Mouse (Mus musculus) T-helper 17 cell (primary cell): ENCODE measurements around the gene Fgfr3.

Source experiments
- in situ Hi-C, 2 experiments: fragments of 300-600 bp; cut with MboI, MseI; formaldehyde crosslinking; loops; 1 replicate in 1 of 2; 2 replicates in 1 of 2; pipeline ENCODE4 v1.15.1; 2025; ENCODE audit warnings: high pct_unique_total_duplicates in 2 of 2

Fgfr3 gene

DNA sequence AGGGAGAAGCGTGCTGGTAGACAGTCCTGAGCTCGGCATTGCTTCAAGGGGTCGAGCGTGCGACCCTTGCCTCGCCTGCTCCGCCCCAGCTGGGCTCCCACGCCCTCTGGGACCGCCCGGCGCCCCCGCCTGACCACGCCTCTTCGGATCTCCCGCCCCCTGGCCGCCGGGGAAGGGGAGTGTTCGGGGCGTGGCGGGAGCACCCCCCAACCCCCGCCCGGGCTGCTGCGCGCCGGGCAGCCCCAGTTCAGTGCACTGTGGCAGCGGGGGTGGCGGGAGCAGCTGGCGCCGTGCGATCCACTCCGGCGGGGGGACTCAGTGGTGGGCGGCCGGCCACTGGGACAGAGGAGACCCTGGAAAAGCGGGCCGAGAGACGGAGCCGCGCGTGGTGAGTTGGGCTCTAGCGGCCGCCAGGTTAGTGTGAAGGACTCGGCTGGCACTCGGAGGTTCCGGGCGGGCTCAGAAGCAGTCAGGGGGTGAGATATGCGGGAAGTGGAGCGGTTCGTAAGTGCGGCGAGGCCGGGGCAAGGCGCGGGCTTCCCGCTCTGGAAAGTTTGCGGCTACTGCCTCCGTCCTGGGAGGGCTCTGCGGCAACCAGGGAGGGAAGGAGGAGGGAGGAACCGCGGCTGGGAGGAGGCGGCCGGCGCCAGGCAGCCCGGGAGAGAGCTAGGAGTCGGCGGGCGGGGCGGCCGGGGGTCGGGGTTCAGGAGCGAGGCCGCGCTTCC lies at the start of gene Fgfr3:
Gene Fgfr3 (plus strand): TSS at position 134 of the 725 bp plus-strand sequence.
- in situ Hi-C loops = no loop called here

DNA sequence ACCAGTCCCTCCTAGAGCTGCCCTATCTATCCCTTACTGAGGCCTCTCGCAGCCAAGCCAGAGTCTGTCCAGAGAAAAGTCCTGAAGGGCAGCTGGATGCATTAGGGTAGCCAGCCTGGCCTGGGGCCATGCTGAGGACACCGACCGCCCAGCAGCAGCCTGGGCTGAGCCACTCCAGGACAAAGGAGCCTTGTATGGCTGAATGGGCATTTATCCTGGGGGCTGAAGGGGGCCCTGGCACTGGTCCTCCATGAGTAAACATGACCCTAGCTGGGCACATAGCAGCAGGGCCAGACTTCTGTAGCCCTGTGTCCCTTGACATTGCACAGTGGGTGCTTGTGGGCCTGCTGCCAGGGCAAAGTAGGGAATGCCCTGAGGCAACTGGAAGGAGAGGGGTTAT lies 47.0 kb upstream of the Fgfr3 start:
- in situ Hi-C loops = loop anchor here in 1 of 2 experiments (25.0 kb wide), 1 partner anchor 1537 kb away; the partner anchor contains the start of gene Fosl2

DNA sequence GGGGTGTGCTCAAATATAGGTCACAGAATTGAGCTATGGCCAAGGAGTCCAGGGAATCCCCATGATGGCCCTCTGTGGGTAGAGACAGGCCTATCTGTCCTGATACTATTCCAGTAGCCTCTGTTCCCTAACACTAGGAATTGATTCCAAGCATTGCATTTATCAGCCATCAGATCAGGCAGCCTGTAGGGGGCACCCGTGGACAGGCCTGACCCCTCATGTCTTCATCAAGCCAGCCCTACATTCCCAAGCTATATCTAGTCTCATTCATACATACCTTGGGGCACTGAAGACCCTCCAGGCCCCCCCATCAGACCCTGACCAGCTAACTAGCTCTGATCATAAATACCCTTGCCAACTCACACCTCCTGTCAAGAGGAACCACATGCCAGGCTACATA lies 45.5 kb upstream of the Fgfr3 start:
- in situ Hi-C loops = no loop called here

DNA sequence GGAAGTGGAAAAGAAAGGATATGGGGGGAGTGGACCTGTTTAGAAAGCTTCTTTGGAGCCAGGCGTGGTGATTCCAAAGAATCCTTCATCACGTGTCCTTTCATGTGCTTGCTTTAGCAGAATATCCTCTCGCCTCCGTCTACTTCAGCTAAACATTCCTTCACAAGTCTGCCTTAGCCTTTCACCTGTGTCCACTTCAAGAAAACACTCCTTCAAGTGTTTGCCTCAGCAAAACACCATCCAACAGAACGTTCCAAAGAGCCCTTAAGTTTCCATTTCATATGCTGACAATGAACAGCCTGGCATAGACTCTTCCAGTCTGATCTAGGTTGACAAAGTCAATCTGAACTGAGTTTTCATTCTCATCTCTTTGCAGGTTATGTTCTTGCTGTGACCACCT lies 43.2 kb upstream of the Fgfr3 start:
- in situ Hi-C loops = no loop called here

DNA sequence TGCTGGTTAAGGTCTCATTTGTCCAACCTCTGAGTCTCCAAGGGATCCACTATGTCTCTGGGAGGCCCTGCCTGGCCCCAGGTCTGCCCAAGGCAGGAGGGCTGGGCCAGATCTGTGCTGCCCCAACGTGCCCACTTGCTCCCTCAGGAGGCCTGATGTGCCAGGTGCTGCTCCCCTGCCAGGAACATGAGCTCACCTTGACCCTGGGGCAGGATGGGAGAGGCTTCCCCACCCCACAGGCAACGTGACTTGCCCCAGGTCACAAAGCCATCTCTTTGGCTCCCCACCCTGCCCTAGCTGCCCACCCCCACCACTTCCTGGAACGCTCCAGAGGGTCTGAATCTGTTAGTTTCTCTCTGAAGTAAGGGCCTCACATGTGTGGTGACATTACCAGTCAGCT lies 40.4 kb upstream of the Fgfr3 start:
- in situ Hi-C loops = no loop called here

DNA sequence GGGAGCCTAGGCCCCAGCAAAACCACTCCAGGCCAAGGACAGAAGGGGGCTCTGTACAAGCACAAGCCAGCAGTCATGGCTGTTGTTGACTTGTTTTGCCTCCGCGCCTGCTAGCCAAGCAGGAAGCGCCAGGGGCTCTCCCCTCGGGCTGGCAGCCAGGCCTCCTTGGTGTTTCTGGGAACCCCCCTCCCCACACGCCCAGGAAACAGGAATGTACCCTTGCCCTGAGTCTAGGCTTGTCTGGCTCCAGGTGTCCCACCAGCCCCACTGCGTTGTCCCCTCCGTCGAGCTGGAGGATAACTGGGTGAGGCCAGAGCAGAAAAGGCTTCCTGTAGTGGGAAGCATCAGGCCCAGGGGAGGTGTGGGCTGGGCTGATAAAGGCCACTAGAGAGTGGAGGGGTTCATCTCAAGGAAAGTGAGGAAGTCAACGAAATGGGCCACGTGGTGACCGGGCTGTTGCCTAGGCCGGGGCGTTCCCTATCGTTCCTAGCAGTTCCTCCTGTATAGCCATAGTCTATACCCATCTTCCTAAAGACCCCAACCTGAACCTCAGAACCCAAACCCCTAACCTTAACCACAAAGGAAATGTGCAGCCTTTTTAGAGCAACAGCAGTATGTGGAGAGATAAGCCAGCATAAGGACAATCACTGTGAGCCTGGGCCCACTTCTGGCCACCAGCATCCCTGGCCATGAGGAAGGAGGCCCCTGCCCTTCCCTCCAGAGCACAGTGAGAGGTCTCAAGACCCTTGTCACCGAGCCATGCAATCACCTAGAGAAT lies 39.7 kb upstream of the Fgfr3 start:
- in situ Hi-C loops = no loop called here

DNA sequence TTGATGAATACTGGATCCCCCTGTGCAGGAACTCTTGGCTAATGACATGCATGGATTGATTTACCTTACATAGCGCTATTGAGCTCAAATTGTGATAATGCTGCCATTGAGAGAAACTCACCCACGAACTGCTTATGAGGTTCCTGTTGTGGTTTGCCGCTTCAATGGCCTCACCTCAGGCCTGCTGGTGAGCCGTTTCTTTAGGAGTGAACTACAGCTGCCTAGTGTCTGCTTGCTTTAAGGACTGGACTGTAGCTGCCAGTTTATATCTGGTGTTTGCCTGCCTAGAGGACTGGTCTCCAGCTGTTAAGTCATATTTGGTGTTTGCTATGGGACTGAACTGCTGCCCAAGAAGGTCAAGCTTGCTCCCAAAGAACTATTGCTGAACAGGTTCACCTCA lies 38.5 kb upstream of the Fgfr3 start:
- in situ Hi-C loops = no loop called here

DNA sequence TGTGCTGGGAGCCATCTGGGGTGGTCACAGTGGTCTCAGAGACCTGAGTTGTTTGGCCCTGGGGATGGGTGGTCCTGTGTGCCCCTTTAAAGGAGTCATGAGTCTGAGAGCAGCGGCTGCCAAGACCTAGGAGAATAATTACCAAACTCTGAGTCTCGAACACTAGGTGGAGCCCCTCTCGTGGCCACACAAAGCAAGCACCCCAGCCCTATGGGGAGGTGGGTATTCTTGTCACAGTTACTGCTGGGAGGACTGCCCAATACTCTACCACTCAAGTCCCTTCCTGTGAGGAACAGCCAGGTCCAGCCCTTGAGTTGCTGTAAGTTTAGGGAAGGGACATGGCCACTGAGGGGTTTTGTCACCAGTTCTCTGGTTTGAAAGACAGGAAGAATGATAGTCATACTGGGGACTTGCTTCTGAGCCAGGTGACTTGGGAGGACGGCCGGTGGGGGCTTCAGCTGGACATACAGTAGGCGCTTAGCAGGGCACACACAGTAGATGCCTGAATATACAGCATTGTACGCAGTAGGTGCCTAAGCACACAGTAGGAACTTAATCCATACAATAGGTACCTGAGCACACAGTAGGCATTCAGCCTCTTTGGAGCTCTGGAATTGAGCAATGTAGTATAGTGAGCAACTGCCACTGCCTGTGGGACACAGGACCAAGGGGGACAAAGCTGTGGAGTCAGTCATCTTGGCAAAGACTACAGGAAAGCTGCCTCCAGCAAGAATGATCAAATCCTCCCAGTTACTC lies 37.4 kb upstream of the Fgfr3 start:
- in situ Hi-C loops = no loop called here

DNA sequence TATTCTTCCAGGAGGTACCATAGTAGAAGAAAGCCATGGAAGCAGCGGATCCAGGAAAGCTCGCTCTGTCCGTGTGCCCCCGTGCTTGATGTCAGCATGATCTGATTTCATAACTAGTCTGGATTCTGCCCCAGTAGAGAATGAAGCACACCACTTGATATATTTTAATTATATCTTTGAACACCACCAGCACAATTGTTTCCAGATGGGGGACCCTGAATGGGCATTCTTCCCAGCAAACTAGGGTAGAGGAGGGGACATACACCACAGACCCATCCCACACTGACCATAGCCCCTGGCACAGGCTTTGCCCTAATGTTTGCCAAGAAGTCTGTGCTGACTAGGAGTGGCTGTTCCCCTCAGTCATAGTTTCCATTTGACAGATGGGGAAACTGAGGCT lies 36.5 kb upstream of the Fgfr3 start:
- in situ Hi-C loops = loop anchor here in 1 of 2 experiments (5.0 kb wide), 1 partner anchor 47 kb away; no protein-coding TSS in a partner anchor

DNA sequence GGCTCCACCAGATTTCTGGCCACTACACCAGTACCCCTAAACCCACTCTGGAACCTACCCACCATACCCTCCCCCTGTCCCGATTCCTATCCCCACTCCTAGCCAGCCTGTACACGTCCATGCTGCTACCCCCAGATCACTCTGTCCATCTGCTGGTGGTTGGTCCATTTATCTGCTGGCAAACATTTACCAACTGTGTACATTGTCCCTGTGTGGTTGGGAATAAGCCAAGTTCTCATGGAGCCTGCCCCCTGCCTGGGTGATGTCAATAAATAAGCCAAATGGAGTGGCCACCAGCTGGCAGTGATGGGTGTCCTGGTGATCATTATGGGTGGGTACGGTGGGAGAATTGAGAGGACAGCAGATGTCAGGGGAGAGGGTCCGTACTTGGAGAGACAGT lies 34.3 kb upstream of the Fgfr3 start:
- in situ Hi-C loops = loop anchor here in 1 of 2 experiments (5.0 kb wide), 1 partner anchor 45 kb away; no protein-coding TSS in a partner anchor

DNA sequence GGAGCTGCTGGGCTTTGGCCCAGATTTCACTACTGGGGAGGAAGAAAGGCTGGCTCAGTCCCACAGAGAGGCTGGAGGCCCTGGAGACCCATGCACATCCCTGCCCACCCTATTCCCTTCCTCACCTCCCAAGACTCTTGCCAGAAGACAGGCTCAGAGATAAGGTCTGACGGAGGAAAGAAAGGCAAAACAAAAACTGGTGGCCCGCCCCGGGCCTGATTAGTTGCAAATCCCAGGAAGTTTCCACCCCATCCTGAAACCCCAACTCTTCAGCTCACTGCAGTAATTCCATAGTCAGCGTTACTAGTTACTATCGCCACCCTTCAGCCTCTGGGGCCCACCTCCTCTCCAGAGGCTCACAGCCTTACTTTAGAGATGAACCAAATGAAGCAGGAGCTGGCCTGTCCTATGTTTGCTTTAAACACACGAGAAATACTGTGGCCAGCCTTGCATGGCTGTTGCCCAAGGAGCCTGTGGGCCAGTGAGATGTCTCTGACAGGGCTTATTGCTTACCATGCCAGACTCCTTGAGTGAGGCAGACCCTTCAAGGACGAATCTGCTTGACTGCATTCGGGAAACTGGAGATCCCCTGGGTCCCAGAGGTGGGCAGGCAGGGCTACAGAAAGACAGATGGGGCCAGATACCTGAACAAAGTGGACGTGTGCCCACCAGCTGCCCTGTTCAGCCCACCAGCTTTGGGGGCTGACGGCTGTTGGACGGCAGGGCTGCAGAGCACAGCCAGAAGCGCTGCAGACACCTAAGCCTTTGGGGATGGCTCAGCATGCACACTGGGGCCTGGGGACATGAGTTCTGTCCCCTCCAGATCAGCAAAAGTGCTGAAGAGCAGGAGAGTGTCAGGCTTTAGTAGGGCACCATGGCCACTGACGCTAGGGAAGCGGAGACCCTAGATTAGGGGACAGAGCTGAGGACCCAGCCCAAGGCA lies 32.9 kb upstream of the Fgfr3 start:
- in situ Hi-C loops = loop anchor here in 1 of 2 experiments (5.0 kb wide), 1 partner anchor 44 kb away; no protein-coding TSS in a partner anchor

DNA sequence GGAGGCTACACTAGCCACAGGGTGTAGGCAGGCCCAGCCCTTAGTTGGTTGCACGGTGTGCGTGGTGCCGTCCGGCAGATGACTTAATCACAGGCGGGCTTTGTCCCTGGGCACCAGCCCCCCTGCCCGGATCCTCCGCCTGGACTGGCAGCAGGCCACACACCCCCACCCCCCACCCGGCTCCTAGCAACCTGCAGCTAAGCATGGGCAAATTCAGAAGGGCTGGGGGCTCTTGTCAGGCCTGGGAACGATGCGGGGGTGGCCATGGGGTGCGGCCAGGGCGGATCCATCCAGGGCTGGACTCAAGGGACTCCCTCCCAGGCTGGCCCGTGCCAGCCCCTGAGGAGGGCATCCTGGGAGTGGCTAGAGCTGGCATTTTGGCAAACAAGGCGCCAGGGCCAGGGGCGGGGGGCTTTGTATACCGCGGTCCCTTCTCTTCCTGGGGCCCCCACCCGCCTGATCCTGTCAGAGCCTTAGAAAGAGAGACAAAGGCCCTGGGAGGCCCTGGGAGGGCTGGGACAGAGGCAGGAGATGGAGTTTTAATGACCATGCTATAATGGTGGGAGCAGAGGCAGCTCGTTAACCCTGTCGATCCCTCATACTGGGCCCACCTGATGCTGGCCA lies 32.1 kb upstream of the Fgfr3 start:
- in situ Hi-C loops = loop anchor here in 1 of 2 experiments (5.0 kb wide), 1 partner anchor 43 kb away; no protein-coding TSS in a partner anchor

DNA sequence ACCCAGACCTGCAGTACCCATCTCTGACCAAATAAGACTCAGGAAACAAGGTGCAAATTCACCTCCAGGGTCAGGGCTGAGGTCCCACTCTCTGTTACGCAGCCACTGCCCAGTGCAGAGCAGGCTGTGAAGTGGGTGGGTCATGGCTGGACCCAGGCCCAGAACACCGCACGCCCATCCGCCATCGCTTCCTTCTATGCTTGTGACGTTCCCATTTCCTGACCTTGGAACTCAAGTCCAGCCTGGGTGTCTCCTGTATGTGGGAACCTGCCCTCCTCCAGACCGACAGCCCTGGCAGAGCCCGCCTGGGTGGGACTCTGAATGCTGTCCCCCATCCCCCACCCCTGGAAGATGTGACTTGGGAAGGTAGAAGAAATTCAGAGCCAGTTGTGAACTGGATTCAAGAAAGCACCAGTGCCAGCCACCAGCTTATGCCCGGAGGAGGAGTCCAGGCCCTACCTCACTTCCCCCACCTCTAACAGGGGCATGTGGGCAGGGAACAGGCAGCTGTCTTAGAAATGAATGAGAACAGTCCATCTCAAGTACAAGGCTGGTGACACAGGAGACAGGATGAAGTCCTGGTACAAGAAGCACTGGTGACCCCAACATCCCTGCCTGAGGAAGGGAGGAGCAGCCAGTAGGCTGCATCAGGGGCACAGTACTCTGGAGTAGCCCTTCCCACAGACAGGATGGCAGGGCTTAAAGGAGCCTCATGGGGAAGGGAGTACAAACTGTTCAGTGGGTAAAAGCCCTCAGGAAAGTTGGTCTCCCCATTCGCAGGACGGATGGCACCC lies 31.4 kb upstream of the Fgfr3 start:
- in situ Hi-C loops = loop anchor here in 1 of 2 experiments (5.0 kb wide), 1 partner anchor 42 kb away; no protein-coding TSS in a partner anchor

DNA sequence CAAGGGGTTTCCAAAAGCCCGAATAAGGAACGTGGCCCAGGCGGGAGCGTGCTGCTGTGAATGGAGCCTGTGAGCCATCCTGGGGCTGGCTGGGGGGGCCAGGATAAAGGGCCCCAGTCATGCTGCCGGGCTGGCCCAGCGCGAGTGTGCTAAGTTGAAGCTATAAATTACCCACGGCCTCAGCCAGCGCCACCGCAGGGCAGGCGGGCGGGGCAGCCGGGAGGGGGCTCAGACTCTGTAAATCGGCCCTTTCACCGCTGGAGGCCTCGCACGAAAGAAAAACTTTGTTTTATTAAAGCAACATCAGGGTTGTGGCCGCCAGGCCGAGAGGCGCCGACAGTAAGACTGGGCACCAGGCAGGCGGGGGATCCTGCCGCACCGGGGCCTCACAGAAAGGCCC lies 29.1 kb upstream of the Fgfr3 start:
- in situ Hi-C loops = no loop called here

DNA sequence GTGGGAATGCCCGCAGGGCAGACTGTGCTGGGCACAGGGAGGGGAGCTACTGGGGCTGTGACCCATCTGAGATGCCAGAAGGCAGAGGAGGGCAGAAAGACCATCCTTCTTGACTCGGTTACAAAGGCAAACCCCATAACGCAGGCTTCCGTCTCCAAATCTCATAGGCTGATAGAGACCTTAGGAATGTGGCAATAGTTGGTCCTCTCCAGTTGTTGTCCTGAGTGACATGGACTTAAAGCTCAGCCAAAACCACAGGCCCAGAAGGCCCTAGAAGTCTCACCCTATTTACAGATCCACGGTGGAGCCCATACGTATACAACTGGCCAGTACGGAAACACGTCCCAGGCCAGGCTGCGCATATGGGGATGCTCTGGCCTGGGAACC lies 27.0 kb upstream of the Fgfr3 start:
- in situ Hi-C loops = no loop called here

DNA sequence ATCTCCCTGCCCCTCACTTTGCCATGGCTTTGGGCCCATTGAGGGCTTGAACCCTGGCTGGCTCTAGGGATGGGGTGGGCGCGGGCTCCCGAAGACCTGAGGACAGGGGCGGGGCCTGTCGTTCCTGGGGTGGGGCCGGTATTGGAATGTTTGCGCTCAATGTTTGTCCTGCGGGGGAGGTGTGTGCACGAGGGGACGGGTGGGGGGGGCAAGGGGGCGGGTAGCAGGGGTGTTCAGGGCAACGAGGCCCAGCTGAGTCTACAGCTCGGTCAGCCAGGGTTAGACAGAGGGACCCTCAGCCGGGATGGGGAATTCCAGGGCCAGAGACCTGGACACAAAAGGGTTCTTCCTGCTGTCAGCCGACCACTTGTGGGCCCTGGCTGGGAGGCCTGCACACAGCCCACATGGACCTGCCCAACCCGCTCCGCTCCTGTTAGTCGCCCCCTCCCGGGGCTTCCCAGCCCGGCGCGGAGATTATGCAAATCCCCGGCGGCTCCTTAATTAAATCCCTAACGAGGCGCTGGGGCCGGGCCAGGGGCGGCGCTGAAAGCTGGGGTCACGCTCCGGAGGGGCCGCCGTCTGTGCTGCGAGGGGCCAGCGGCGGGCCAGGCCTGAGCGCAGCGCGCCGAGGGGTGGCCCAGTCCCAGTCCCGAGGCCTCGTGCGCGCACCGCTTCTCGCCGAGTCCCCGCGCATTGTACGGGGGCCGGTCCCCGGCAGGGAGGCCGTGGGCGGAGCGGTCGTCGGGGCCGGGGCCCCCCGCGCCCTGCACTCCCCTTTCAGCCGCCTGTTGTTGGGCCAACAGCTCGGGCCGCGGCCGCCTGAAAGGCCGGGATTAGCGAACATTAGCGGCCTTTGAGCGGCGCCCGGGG lies 26.4 kb upstream of the Fgfr3 start:
- in situ Hi-C loops = no loop called here

DNA sequence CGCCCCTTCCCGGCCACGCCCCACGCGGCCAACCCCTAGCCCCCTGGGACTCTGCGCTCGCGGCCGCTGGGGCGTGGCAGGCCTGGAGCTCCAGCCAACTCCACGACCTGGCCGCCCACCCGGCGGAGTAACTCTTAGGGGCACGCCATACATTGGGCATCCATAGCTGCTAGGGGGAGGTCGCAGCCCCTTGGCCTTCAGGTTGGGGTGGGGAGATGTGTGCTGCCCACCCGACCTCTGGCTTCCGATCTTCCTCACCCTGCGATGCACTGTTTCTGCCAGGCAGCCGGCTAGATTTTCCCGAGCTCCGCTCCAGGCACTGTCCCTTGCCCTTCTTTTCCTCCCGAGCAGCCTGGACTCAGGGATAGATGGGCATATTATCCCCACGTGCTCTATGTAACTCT lies 25.8 kb upstream of the Fgfr3 start:
- in situ Hi-C loops = no loop called here

DNA sequence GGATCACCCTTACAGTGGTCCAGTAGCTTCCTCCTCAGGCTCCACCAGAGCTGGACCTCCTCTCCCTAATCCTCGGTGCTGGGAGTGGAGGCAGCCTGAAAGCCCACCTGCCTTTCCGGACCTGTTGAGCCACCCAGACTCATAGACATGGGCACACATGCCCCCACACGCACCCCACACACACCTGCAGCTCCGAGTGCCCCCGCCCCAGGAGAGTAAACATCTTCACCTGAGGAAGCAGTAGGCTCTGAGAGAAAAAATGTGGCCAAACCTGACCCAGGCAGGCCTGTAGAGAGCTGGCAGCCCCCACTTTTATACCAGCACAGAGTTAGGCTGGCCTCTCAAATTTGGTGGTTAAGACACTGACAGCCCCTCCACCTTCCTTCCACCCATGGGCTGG lies 25.0 kb upstream of the Fgfr3 start:
- in situ Hi-C loops = no loop called here

DNA sequence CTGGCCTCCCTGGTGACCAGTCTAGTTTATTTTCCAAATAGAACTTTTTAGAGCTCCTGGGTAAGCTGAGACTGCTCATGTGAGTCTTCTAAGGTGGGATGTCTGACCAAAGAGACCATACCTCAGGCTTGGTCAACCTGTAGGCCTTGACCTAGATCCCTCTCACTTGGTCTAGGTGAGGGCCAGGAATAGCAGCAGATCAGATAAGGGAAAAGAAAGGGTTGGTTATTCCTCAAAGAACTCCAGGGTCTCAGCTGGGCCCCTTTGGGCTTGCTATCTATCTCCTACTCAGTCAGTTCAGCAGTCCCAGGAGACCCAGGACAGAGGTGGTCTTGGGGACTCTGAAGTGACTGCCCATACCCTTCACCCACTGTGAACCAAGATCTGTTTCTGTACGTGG lies 23.9 kb upstream of the Fgfr3 start:
- in situ Hi-C loops = no loop called here
